Mouse (Mus musculus): ENCODE results near the gene Gm28372.
"Not testable (repeated sequence)": the region's sequence is repeated elsewhere in the genome, so short reads cannot be mapped to it uniquely, and the experiment has no call there.

The Gm28372 gene

DNA sequence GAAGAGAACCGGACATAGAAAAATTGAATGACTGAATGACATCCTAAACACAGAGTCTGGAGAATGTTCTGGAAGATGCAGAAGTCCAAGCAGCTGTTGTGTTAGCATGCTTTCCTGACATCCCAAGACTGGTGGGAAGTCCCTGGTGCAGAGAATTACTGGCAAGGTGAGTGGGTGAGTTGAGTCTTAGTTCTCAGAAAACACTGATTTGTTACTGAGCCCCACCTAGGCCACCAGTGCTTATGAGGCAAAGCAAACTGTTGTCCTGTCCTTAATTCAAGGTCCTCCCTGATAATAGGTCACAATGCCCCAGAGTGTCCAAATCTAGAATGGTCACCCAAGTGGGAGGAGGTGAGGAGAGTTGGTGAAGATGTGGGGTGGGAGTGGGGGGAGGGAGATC lies at the start of gene Gm28372, which contains the start of gene 1700020A23Rik:
Gm28372 (plus strand) TSS at position 301 of the 400 bp plus-strand sequence.
1700020A23Rik (plus strand) TSS at position 321 of the 400 bp plus-strand sequence.
- no peak for DNase-seq

DNA sequence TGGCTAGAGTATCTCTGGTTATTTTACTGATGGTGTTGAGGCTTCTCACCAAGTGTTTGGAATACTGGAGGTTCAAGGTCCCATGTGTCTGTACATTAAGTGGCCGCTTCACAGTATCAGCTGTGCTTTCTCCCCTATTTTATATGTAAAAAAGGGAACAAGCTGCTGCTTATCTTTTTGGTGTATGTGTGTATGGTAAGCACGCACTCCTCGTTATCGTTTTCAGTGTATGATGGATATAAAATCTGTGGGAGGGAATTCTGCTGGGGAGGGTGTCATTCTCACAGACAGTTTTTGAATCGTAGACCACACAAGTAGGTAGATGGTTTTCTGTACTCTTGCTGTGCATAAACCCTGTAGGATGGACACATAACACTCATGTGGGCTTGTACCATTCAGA lies 47.5 kb upstream of the Gm28372 start:
- no peak for DNase-seq

DNA sequence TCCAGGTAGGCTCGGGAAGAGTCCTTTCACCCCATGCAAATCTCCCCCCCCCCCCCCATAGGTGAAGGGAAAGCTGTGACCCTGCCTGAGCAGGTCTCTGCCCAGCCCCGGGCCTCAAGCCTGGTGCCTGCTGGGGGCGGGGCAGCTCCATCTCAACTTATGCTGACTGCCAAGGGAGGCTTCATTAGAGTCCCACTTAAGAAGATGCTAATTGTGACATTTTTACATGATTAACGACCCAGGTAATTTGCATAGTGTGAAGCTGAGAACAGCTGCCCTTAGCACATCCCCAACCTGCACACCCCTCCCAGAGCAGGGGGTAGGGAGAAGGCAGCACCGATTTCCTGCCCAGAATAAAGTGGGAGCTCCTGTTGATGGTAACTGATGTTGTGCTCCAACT lies 46.2 kb upstream of the Gm28372 start:
- no peak for DNase-seq

DNA sequence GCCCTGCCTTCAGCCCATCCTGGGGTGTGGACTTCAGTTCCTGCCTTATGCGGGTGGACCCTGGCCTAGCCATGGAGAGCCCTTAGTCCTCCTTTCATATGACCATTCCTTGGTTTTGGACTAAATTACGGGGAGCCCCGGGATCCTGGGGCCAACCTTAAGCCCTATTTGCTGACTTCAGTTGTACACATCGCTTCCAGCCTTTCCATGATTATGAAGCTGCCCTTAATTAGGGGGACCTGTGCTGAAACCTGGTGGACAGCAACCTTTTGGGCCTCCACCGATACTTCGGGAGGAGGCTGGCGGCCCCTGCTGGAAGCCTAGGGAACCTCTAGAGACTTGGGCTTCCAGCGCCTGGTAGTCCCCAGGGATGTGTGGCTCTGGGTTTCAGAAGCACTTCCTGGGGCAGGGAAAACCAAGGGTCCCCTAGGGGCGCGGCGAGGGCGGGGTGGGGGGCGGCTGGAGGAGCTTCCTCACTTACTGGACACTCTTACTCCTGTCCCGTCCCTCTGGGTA lies 42.5 kb upstream of the Gm28372 start:
- peak; percentile 81 for DNase-seq

DNA sequence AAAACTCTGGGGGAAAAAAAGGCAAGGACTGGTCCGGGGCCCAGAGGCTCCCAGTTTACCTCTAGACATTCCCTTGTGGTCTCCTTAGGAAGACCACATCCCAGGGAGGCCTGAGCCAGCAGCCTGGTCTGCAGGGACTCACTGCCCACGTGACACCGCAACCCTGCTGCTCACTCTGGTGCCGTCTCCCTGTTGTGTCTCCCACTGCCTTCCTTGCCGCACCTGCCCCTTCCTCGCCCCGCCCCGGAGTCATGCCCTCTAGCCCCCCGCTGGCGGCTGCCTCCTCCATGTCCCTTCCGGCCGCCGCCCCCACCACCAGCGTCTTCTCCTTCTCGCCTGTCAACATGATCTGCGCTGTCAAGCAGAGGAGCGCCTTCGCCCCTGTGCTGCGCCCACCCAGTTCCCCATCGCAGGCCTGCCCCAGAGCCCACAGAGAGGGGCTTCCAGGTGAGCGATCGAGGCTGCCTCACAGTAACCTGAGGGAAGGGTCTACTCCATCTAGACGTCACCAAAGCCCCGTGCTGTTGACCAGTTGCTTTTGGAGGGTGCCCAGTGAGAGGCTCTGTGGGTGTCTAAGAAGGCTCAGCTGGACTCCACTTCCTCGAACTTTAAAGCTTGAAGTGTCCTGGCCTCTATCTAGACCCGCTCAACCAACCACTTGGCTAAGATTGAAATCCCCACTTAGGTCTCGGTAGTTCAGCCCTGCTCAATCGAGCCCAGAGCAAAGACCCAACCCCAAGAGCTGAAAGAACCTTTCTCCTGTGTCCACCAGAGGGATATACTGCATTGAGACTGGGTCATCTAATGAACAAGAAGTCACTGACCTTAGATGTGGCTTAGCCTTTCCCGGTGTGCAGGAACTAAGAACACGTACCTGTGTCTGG lies 39.6 kb upstream of the Gm28372 start:
- DNase-seq: peak; percentile 42

DNA sequence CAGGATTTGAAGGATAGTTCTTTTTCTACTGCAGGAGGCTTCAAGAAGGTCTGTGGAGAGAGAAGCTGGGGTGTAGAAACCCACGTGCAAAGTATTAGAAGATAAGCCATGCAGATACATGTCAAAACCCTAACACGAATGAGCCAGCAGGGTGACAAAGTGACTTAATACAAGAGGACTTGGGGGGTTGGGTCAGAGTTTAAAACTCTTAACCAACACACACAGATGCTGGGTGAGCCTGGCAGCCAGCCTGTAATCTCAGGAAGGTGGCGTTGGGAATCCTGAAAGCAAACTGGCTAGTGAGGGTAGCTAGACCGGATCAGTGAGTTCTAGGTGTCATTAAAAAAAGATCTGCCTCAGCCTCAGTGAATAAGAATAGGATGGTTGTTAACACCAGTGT lies 37.7 kb upstream of the Gm28372 start:
- DNase-seq: no peak

DNA sequence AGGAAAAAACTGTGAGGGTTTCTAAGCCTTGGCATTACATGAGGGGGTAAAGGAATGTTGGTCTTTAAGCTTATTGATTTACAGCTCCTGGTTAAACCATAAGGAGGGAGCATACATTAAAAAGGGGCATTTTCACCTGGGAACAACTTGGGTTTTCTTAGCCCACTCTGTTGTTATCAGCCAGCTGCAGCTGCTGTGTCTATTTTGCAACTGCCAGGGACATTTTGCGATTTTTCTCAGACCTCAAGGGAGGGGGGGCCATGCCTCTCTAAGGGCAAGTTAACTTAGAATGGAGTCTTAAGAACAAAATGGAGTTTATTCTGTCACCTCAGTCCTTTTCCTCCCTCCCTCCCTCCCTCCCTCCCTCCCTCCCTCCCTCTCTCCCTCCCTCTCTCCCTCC lies 32.0 kb upstream of the Gm28372 start:
- not testable (repeated sequence) for DNase-seq

DNA sequence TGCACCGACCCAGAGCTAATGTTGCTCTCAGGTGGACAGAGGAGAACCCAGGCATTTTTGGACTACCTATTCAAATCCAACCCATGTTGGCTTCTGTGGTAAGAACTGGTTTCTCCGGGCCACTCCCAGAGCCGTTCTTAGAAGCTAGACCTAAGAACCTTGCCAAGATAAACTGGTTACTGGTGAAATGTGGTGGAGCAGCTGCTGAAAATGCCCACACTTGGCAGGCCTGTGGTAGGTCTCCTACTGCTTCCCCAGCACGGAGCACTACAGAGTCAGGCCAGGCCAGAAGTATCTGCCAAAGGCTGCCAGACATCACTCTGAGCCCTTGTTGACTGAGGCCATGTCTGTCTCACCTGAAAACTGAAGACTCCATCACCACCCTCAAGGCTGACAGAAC lies 30.1 kb upstream of the Gm28372 start:
- DNase-seq: no peak

DNA sequence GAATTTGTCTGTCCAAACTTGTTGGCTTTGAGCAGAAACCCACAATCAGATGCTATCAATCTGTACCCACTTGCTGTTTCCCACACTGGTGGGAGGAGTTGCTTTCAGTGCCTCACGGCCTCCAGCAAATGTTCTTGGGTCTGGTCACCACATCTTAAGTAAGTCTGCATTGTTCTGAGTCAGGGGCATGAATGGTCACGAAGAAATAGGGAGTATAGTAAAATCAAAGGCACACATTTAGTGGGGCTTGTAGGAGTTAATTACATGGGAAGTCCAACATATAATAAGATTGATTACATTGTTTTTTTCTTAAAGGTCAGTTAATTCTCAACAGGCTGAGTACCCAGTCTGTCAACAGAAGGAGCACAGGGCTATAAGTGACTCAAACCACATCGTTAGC lies 21.8 kb upstream of the Gm28372 start:
- DNase-seq: no peak

DNA sequence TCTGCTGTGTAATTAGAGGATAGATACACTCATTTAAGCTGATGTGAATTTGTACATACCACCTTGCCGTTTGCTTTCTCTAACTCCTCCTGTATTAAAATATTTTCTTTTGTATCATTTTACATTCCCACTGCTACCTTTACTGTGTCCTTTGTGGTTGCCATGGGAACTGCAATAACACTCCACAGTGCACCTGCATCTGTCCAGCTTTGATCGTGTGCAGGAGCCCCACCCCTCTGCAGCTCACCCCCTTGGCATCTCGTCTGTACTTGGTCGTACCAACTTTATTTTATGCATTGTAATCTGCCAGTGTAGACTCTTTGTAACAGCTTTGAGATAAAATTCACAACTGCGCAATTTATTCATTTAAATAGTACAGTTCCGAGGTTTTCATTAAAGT lies 21.1 kb upstream of the Gm28372 start:
- no peak for DNase-seq

DNA sequence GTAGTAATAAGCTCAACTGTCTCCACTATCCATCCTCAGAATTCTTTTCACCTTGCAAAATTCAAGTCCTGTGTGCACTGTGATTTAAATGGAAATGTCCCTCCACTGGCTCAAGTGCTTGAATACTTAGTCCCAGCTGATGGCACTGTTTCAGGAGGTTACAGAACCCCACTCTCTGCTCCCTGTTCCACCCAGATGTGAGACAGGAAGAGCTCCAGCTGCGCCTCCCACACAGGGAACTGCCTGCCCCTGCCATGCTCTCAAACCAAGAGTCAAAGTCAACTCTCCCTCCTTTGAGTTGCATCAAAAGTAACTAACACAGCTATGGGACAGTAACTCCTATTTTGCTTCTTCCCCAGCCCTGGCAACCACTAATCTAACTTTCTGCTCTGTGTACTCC lies 18.8 kb upstream of the Gm28372 start:
- DNase-seq: no peak

DNA sequence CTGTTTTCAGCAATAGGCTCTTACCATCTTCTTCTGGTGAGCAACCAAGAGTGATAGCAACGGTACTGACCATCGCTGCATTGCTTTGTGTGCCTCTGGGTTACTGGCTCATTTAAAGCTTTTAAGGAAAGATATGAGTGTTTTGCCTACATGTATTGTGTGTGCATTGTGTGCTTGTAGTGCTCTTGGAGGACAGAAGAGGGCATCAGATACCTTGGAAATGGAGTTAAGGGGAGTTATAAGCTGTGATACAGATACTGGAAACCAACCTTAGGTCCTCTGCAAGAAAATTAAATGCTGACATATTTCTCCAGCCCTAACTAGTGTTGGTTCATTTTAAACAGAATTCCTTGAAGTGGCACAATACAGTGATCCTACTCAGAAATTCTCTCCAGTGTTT lies 16.2 kb upstream of the Gm28372 start:
- DNase-seq: no peak

DNA sequence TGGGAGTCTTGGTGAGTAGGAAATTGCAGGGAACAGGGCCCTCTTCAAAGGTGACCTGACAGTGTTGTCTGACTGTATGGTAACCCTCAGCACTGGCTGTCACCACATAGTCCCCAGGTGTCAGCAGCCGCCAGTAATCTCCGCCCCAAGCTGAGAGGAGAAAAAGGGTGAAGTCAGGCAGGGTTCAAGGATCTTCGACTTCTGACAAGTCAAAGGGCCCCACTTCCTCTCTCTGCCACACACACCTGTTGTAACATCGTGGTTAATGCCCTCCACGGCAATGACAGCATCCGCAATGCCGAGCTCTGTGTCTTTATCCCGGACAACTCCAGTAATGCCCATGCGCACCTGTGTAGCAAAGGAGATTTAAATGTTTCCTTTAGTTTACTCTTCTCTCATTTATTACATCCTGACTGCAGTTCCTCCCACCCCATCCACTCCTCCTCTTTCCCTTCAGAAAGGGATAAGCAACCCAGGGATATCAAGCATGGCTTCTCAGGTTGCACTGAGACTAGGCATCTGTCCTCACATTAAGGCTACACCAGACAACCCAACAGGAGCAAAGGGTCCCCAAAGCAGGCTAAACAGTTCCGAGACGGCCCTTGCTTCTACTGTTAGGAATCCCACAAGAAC lies 13.9 kb upstream of the Gm28372 start:
- DNase-seq: no peak

DNA sequence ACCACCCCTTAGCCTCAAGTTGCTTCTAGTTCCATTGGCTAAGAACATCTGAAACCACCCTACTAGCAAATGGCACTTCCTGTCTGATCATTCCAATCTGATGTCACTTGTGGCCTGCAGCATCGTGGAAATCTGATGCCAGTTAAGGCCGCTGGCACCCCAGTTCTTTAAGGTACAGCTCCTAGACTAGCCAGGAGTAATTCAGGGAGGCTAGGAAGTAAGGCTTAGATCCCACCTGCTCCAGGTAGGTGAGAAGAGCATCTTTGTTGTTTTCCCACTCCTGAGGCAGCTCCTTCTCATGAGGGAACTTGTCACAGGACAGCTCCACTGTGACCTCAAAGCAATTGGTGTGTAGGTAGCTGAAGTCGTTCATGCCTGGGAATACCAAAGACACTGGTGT lies 12.2 kb upstream of the Gm28372 start:
- DNase-seq: no peak

DNA sequence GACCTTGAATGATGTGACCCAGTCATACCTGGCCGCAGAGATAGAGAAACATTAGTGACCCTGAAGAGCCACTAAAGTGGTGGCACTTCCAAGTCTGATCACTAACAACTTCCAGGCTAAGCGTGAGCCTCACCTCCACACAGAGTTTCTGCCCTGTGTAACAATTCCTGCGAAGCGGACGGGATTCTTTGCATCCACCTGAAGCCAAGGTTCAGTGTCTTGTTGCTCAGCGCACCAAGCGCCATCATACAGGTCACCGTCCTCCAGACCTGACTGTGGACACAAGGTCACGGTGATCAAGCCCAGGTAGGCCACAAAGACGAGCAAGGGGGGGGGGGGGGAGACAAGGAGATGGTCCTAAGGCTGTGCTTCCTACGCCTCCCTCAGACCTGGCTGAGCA lies 9.3 kb upstream of the Gm28372 start:
- DNase-seq: no peak

DNA sequence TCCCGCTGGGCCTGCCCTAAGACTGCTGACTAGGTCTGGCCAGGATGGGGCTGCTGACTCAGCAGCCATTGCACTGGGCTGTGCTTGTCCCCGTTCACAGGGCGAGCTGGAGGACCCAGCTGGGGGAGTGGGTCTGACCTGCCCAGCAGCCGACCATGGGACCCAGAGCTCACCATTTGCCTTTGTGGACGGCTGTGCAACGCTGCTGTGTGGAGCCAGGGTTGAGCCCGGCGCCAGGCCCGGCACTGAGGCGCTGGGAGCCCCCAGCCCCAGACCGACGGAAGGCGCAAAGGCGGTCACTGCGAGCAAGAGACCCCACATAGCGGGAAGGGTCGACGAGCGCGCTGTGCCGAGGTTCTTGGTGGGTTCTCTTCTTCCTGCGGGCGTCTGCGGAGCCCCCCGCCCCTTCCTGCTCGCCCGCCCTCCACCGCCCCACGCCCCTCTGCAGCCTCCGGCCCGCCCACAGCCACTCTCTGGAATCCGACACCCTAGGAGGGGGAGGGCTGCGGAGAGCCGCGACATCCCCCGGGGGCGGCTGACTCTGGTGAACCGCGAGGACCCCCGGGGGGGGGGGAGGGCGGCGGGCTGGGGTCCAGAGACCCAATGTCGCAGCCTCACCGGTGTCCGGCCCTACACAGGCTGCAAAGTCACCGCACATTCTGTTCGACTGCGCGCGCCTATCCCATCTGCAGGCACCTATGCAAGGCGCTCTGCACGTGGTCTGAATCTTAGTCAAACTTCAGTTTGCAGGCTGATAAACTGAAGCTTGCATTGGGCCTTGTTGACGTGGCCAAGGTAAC lies 7.7 kb upstream of the Gm28372 start, which contains the start of gene Cpxm1:
Cpxm1 (minus strand) TSS at position 389 of the 800 bp plus-strand sequence.
- peak; percentile 70 for DNase-seq

DNA sequence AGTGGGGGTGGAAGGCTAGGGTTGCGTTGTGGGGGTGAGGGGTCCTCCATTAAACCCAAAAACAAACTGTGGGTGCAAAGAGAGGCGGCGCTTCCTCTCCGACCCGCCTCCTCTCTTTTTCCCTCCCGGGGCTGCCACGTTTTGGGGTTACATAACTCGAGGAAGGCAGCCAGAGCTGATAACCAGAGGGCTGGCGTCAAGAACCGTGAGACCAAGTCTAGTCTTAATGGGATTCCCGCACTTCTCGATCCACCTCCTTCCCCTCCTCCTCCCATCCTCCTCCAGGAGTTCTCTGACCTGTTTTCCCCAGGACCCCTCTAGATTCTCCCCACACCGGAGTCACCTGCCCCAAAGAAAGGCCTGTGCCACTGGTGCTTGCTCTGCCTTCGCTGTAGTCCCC lies 6.9 kb upstream of the Gm28372 start:
- peak; percentile 32 for DNase-seq

DNA sequence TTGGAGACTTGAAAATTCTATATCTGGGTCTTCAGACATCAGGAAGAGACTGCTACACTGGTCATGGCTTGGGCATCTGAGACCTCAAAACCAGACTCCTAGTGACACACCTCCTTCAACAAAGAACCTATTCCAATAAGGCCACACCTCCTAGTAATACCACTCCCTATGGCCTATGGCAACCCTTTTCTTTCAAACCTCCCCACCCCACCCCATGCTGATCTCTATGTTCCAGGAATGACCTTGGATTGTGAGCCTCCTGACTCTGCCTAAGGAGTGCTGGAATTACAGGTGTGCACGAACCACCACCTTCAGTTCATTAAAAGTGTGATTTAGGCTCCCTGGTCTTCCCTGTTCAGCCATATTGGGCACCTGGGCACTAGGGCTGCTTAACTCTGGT lies 5.0 kb upstream of the Gm28372 start:
- DNase-seq: no peak

DNA sequence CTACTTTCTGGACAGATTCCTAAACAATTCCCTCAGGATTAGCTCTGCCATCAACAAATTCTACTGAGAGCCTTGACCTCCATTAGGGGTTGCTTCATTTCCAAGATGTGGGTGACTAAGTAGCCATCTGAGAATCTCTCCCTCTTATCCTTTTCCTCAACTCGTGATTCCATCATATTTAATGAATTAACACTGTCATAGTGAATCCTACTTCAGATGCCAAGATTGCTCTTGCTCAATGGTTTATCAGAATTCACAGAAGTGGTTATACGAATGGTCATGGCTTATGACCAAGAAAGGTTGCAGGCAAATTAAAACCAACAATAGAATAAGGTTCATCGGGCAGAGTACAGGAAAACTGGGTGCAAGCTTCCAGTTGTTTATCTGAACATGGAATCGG lies 3.1 kb upstream of the Gm28372 start:
- DNase-seq: no peak

DNA sequence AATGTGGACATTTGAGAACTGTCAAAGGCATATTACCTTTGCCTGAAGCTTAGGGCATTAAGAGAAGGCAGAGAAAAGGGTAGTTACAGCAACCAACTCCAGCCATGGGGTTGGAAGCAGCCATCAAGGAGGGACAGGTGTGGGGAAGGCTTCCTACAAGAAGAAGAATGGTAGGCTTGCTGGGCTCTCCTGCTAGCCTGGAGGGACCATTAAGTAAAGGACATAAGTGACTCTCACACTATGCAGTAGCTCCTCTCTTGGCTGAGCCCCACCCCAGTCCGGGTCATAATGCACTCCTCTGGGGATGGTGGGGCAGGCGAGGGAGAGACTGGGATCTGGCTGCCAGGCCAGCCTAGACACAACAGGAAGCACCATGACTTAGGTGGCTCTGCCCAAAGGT lies 1.1 kb downstream of the Gm28372 start, which contains the start of gene Tmem239:
Tmem239 (plus strand) TSS at position 301 of the 400 bp plus-strand sequence.
- DNase-seq: no peak

DNA sequence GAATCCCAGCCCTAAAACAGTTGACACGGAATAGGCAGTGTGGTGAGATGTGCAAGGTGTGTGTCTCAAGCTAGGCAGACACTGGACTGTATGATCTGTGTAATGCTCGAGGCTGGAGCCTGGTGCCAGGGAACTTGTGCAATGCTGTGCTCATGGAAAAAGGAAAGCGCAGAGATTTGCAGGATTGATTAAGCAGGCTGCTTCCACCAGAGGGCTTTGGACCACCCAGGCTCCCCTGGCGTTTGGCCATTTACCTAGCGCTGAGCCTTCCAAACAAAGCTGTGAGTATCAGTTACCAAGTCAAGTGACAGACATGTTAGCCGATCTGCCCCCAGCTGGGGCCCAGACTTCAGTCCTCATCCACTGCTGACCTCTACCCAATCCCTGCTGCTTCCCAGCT lies 3.2 kb downstream of the Gm28372 start:
- no peak for DNase-seq

DNA sequence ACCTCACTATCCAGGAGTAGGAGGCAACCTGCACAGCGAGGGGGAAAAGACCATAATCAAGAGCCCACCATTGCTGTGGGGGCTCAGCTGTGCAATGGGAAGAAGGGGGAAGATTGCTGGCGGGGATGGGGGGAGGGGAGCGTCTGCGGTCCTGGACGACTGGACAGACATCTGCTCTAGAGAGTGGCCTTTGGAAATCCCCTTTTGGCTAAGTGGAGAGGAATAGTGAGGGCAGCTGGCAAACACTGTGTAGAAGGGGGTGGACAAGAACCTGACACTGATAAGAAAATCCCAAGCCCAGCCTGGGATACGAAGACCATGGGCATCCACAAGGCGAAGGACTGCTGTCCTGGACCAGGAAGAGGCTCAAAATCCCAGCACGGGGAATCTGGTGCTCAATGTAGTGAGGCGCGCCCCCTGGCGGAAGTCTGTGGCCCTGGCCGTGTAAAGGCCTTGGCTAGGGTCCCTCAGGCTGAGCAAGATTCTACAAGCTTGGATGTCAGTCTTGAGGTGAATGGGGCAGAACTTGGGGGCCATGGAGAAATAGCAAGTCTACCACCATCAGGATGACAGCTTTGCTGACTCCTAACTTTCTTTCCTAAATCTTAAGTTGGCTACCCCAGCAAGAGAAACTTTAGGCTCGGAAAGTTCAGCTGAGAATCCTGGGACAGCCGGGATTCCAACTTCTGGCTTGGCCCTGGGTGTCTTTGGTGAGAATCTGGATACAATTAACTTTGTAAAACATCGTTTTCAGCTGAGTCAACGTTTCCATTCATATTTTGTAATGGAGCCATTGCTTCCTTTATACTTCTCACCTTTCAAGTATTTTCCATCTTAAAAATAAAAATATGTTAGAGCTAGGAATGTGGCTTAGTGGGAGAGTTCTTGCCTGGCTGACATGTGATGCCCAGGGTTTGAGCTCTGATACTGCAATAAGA lies 6.8 kb downstream of the Gm28372 start:
- DNase-seq: peak; percentile 93

Measured in kidney, postnatal 10 days (tissue).